In genomic region chr9:41859780-41860179, GRCm38 (mm10) we compare ENCODE assay signal across 10 mouse cellular contexts.
DNase-seq lines count a peak whose midpoint lies in the region; ATAC-seq lines count a peak whose summit lies in the region.
"Had no signal": no experiment of that assay in that cellular context is flagged by ENCODE, and none has a peak within 500 bp of the region (broad histone marks: within the 10 kb centered on the region; RNA-seq: fewer than 3 reads in every experiment).

No protein-coding gene starts in this region.

- intact Hi-C loops in heart, postnatal 25 days (cut with DNase I), result no loop called here

- H3K36me3 ChIP-seq in heart, embryonic 13.5 days, result no peaks in the 10 kb centered on the region
- H3K36me3 ChIP-seq in neural tube, embryonic 13.5 days, result no peaks in the 10 kb centered on the region
- H3K36me3 ChIP-seq in hindbrain, embryonic 15.5 days, result no peaks in the 10 kb centered on the region
- no peaks in the 10 kb centered on the region for H3K36me3 ChIP-seq in neural tube, embryonic 15.5 days

- no peaks in the 10 kb centered on the region for H3K9me3 ChIP-seq in heart, embryonic 13.5 days
- H3K9me3 ChIP-seq in neural tube, embryonic 13.5 days, result no peaks in the 10 kb centered on the region
- no peaks in the 10 kb centered on the region for H3K9me3 ChIP-seq in hindbrain, embryonic 15.5 days
- no peaks in the 10 kb centered on the region for H3K9me3 ChIP-seq in neural tube, embryonic 15.5 days (replicated peaks)

- peak overlapping the region; percentile 56 for H3K4me2 ChIP-seq in heart, embryonic 13.5 days
- no peak overlapping the region for H3K4me2 ChIP-seq in neural tube, embryonic 13.5 days
- no peak overlapping the region for H3K4me2 ChIP-seq in hindbrain, embryonic 15.5 days
- no peak overlapping the region for H3K4me2 ChIP-seq in neural tube, embryonic 15.5 days

- ATAC-seq in heart, embryonic 13.5 days (ENCODE audit: extremely low read depth, insufficient number of reproducible peaks, low FRiP score, low TSS enrichment), result no peak
- no peak for ATAC-seq in neural tube, embryonic 13.5 days (ENCODE audit: low read depth)
- ATAC-seq in hindbrain, embryonic 15.5 days (ENCODE audit: low FRiP score, low read depth), result no peak
- ATAC-seq in neural tube, embryonic 15.5 days (ENCODE audit: low FRiP score), result no peak
- ATAC-seq: inflammation-experienced regulatory T-cells, adult 6 months had no signal

- H3K4me3 ChIP-seq in heart, embryonic 13.5 days, result no peak overlapping the region
- H3K4me3 ChIP-seq in neural tube, embryonic 13.5 days, result no peak overlapping the region
- H3K4me3 ChIP-seq in hindbrain, embryonic 15.5 days, result no peak overlapping the region
- no peak overlapping the region for H3K4me3 ChIP-seq in neural tube, embryonic 15.5 days (replicated peaks)

- 0 out of 2 replicates have a peak overlapping the region, but pooled peaks have one; percentile 0 for H3K9ac ChIP-seq in heart, embryonic 13.5 days
- no peak overlapping the region for H3K9ac ChIP-seq in neural tube, embryonic 13.5 days
- H3K9ac ChIP-seq in hindbrain, embryonic 15.5 days, result no peak overlapping the region
- no peak overlapping the region for H3K9ac ChIP-seq in neural tube, embryonic 15.5 days (replicated peaks)

- H3K27ac ChIP-seq in heart, embryonic 13.5 days (replicated peaks), result peak overlapping the region; percentile 92
- H3K27ac ChIP-seq in neural tube, embryonic 13.5 days (replicated peaks), result peak overlapping the region; percentile 85
- H3K27ac ChIP-seq in hindbrain, embryonic 15.5 days (replicated peaks), result peak overlapping the region; percentile 79
- H3K27ac ChIP-seq in neural tube, embryonic 15.5 days (replicated peaks), result peak overlapping the region; percentile 79

- peaks cover 53% of the 10 kb centered on the region for H3K4me1 ChIP-seq in heart, embryonic 13.5 days
- H3K4me1 ChIP-seq in neural tube, embryonic 13.5 days (replicated peaks), result peaks cover 53% of the 10 kb centered on the region
- H3K4me1 ChIP-seq in hindbrain, embryonic 15.5 days (replicated peaks), result peaks cover 28% of the 10 kb centered on the region
- peaks cover 36% of the 10 kb centered on the region for H3K4me1 ChIP-seq in neural tube, embryonic 15.5 days

- H3K27me3 ChIP-seq in heart, embryonic 13.5 days (replicated peaks), result no peaks in the 10 kb centered on the region
- no peaks in the 10 kb centered on the region for H3K27me3 ChIP-seq in neural tube, embryonic 13.5 days
- no peaks in the 10 kb centered on the region for H3K27me3 ChIP-seq in hindbrain, embryonic 15.5 days
- H3K27me3 ChIP-seq in neural tube, embryonic 15.5 days (replicated peaks), result no peaks in the 10 kb centered on the region

- no peak for DNase-seq in heart, postnatal 25 days (ENCODE audit: low spot score)
- no peak for DNase-seq in neural tube, embryonic 10.5 days (ENCODE audit: extremely low spot score, low spot score)
- no peak for DNase-seq in gastrocnemius, postnatal 4 days (ENCODE audit: low spot score in 2 of 2)
- no peak for DNase-seq in liver
- DNase-seq: lung, postnatal 14 days had no signal

- 46% methylated on average over 3 of the region's 3 CpGs for WGBS in heart, embryonic 13.5 days
- 76% methylated on average over 3 of the region's 3 CpGs for WGBS in neural tube, embryonic 13.5 days
- whole genome bisulfite sequencing in hindbrain, embryonic 15.5 days, result 77% methylated on average over 3 of the region's 3 CpGs
- WGBS in neural tube, embryonic 15.5 days, result 69% methylated on average over 3 of the region's 3 CpGs
